Mouse (Mus musculus): ENCODE data around the gene Igsf10. TPM values are rescaled to one million over a fixed set of nuclear protein-coding genes. Genes with fewer than 3 reads are reported as not detected.

Igsf10 gene
- polyA plus RNA-seq, 1 experiment from 2014 or later: 3.2 TPM

DNA sequence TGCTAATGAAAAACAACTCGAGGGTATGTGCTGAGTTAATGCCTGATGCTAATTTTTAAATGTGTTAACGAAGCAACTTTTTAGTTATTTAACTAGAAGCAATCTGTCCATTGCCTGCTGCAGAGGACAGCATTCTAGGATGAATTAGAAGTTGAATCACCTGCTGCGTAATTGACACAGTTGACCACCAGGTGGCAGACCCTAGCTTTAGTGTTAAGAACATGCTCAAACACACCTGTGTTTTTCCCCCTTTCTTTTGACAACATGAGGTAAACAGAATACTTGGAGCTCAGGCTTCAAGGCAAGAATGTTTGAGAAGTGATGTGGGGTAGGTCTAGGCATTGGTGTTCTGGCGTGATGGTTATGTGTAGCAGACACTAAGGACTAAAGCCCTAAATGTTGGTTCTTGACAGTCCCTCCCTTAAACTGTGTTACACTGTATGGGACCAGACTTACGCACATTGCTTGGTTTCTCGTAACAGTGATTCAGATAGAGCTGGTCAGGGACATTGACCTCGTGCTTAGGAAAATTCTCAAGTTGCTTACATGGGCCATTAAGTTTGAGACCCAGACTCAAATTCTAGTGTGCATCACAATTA lies 22.8 kb downstream of the Igsf10 start:
- no peak overlapping the region for H3K9ac ChIP-seq

DNA sequence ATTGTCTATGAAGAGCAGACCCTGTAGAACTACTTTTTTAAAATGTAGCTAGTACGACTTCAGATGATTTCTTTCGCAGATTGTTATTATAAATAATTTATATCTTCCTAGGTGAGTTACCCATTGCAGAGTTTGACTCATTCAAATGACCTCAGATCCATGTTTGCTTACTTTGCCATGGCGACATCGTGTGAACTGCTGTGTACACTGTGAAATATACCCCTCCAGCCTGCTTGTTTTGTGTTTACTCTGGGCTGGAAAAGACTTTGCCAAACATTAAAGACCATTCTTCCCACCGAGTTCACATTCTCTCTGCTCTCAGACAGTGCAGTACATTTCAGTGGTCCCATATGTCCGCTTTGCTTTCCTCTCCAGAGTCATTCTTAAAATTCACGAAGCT lies 28.1 kb downstream of the Igsf10 start:
- WGBS: 73% methylated on average over 7 of the region's 7 CpGs
- H3K4me1 ChIP-seq: no peaks in the 10 kb centered on the region
- no peak for ATAC-seq (replicated peaks)

More for the DNA sequence above, 22.8 kb downstream of the Igsf10 start:
- Histone ChIP-seq H3K27me3 (replicated peaks) (no peaks in the 10 kb centered on the region), H3K4me3 (no peak overlapping the region), H3K27ac (no peak overlapping the region), H3K36me3 (replicated peaks) (0 out of 2 replicates have a peak, but pooled peaks cover 3% of the 10 kb centered on the region), H3K4me1 (no peaks in the 10 kb centered on the region), H3K9me3 (no peaks in the 10 kb centered on the region), H3K4me2 (no peak overlapping the region)
- ATAC-seq (replicated peaks): peak; percentile 48
- WGBS: 45% methylated on average over 7 of the region's 7 CpGs

DNA sequence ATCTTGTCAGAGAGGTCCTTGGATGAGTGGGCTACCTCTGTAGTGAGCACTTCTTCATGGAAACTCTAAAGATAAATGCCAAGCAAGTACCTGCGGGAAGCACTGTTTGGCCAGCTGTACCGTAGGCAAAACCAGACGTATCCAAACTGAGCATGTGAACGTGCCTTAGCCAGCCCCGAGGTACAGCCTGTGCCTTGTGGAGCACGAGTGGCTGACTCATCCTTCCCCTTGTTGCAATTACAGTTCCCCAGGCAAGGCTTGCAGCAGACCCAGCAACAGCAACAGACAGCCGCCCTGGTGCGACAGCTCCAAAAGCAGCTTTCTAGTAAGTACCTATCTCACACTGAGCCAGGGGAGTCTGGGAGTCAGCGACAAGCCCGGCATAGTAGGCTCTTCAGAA lies 31.6 kb downstream of the Igsf10 start:
- no peak overlapping the region for H3K4me3 ChIP-seq
- 91% methylated on average over 10 of the region's 10 CpGs for WGBS
- ATAC-seq (replicated peaks): no peak
- no peak overlapping the region for H3K27ac ChIP-seq
- H3K9me3 ChIP-seq: no peaks in the 10 kb centered on the region
- no peaks in the 10 kb centered on the region for H3K27me3 ChIP-seq (replicated peaks)
- H3K9ac ChIP-seq: no peak overlapping the region
- no peak overlapping the region for H3K4me2 ChIP-seq
- H3K4me1 ChIP-seq: no peaks in the 10 kb centered on the region
- H3K36me3 ChIP-seq (replicated peaks): 0 out of 2 replicates have a peak, but pooled peaks cover 1% of the 10 kb centered on the region

More for the DNA sequence above, 28.1 kb downstream of the Igsf10 start:
- no peak overlapping the region for H3K27ac ChIP-seq
- H3K4me3 ChIP-seq: no peak overlapping the region
- 0 out of 2 replicates have a peak, but pooled peaks cover 3% of the 10 kb centered on the region for H3K36me3 ChIP-seq (replicated peaks)
- H3K4me2 ChIP-seq: no peak overlapping the region
- H3K9ac ChIP-seq: no peak overlapping the region
- H3K9me3 ChIP-seq: no peaks in the 10 kb centered on the region
- no peaks in the 10 kb centered on the region for H3K27me3 ChIP-seq (replicated peaks)

DNA sequence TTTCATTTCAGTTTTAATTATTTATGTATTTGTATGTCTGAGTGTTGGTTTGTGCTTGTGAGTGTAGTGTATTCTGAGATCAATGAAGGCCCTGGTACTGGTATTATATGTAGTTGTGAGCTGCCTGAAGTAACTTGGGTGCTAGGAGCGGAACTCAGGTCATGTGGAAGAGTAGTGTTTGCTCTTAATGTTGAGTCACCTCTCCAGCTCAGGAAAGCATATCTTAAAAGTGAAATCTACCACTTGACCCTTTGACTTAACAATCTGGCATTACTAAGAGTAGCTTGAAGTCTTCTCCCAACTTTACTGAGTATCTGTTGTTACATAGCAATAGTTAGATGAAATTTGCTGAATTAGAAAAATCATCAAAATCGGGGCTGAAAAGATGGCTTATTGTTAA lies 38.7 kb downstream of the Igsf10 start:
- Histone ChIP-seq H3K9ac (no peak overlapping the region), H3K9me3 (no peaks in the 10 kb centered on the region), H3K27me3 (replicated peaks) (no peaks in the 10 kb centered on the region), H3K4me1 (no peaks in the 10 kb centered on the region), H3K36me3 (replicated peaks) (no peaks in the 10 kb centered on the region), H3K27ac (no peak overlapping the region), H3K4me3 (no peak overlapping the region), H3K4me2 (no peak overlapping the region)
- WGBS: 92% methylated on average over 2 of the region's 2 CpGs
- no peak for ATAC-seq (replicated peaks)

DNA sequence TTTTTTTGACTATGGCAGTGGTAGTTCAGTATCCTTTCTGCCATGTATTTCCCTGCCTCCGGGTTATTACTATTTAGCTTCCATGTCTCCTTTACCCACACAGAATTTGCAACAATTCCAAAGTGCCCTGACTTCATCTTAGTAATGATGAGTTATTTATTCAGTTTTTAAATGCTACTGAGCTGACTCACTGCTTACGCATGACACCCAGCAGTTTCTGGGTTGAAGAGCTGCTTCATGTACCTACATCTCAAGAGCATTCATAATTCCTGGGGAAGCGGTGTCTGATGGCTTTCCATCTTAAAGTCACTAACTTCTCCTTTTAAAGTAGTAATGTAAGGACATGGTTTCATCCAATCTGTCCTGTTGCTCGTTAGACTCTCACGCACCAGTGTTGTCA lies 39.2 kb downstream of the Igsf10 start:
- Histone ChIP-seq H3K4me3 (no peak overlapping the region), H3K9ac (no peak overlapping the region), H3K27ac (no peak overlapping the region), H3K27me3 (replicated peaks) (no peaks in the 10 kb centered on the region), H3K9me3 (no peaks in the 10 kb centered on the region), H3K4me2 (no peak overlapping the region), H3K4me1 (no peaks in the 10 kb centered on the region), H3K36me3 (replicated peaks) (no peaks in the 10 kb centered on the region)
- ATAC-seq (replicated peaks): no peak
- 96% methylated on average over 5 of the region's 5 CpGs for WGBS

DNA sequence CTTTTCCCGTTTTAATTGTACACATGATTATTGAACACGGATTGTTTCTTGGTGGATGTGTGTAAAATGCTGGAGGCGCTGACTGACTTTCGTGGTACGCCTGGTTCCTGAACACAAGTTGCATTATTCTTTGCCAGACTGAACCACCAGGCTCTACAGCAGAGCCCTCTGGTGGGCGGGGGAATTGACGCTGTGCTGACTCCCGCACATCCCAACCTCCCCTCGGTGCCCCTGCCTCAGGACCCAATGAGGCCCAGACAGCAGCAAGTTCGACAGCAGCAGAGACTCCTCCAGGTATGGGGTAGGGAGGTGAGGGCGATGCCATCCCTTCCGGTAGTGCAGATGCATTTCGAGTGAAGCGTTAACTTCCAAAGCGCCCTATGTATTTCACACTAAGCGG lies 46.5 kb downstream of the Igsf10 start:
- Histone ChIP-seq H3K27ac (no peak overlapping the region), H3K36me3 (replicated peaks) (no peaks in the 10 kb centered on the region), H3K4me3 (no peak overlapping the region), H3K9ac (no peak overlapping the region), H3K4me2 (no peak overlapping the region), H3K9me3 (no peaks in the 10 kb centered on the region), H3K27me3 (replicated peaks) (no peaks in the 10 kb centered on the region), H3K4me1 (no peaks in the 10 kb centered on the region)
- ATAC-seq (replicated peaks): no peak
- WGBS: 84% methylated on average over 16 of the region's 16 CpGs

DNA sequence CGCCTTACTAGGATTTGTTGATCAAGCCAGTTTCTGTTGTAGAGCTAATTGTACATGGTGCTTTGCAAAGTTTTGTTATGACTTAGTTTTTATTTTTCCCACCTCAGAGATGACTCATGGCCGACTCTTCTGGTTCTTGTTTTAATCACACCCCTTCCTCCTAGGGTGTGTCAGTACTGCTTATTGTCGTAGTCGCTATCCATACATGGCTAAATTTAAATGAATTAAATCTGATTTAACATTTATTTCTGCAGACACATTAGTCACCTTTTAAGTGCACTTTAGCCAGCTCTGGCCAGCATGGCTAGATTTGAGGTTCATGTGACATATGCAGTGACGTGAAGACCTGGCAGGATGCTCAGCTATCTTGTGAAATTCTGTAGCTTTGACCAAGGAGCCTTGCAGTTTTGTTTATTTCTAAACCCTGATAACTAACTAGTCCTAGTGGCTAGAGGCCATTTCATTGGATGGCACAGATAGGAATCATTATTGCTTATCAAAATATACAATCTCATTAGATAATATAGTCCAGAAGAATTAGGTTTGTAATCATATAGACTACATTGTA lies 47.5 kb downstream of the Igsf10 start:
- H3K9me3 ChIP-seq: no peaks in the 10 kb centered on the region
- no peak for ATAC-seq (replicated peaks)
- H3K9ac ChIP-seq: no peak overlapping the region
- no peaks in the 10 kb centered on the region for H3K36me3 ChIP-seq (replicated peaks)
- WGBS: 90% methylated on average over 5 of the region's 5 CpGs
- H3K27ac ChIP-seq: no peak overlapping the region
- H3K4me3 ChIP-seq: no peak overlapping the region
- H3K4me1 ChIP-seq: no peaks in the 10 kb centered on the region
- no peaks in the 10 kb centered on the region for H3K27me3 ChIP-seq (replicated peaks)
- H3K4me2 ChIP-seq: no peak overlapping the region

DNA sequence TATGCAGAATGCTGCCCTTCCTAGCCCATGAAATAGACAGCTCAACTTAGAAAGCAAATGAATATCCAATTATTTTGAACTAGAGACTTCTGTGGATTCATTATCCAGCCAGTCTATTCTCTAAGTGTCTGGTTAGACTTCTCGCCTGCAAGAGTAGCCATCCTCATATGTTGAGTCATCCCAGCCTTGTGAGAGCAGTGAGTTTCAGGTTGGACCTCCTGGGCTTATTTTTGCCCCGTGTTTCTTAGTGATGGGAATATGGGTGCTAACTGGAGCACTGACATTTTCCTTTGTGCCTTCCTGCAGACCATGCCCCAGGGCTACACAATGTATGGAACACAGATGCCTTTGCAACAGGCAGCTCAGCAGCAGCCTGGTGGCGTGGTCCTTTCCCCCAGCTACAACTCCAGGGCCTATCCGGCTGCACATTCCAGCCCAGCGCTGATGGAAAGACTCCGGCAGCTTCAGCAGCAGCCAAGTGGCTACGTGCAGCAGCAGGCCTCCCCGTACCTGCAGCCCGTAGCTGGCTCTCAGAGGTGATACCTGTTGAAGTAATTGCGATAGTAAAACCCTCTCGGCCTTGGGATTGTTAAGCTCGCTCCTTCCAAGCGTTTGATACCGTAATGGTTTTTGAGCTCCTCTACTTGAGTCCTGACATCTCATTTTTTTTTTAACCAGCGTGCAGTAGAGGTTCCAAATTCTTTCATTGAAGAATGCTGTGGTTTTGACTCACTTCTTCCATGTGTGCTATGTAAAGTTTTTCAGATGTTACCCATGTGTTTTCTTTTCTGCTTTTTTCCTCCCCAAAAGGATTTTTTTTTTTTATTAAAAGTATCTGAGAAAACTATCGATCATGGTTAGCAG lies 48.3 kb downstream of the Igsf10 start:
- no peak for ATAC-seq (replicated peaks)
- Histone ChIP-seq H3K9me3 (no peaks in the 10 kb centered on the region), H3K27ac (no peak overlapping the region), H3K4me1 (no peaks in the 10 kb centered on the region), H3K4me2 (no peak overlapping the region), H3K9ac (no peak overlapping the region), H3K27me3 (replicated peaks) (no peaks in the 10 kb centered on the region), H3K36me3 (replicated peaks) (no peaks in the 10 kb centered on the region), H3K4me3 (no peak overlapping the region)
- 93% methylated on average over 16 of the region's 16 CpGs for WGBS

DNA sequence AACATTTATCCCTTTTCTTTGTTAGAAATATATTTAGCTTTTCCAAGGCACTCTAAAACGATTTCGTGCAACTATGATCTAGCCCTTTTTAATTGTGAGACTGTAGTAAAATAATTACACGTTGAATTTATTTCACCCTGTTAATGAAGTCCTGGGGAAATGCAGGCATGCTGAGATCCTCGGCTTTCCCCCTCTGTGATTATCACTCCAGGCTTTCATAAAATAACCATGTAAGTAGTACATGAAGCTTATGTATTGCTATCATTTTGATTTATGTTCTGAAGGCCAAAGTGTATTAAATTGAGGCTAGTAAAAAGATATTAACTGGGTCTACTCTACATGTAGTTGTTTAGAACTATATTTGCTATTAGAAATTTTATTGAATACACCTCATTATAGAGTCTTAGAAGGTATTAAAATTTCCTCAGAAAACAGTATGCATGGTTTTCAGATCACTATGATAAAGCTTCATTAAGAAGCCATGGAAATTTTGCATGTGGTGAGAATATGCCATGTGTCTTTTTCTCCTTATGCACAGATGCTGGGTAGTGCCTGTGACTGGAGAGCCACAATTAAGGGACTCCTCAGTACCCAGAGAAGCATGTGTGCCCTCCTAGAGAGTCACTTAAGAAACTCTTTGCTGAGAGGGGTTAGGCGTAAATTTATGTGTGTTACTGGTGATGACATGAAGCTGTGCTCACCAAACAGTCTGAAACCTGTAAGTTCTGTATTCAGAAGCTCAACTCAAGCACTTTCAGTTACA lies 50.6 kb downstream of the Igsf10 start:
- Histone ChIP-seq H3K27me3 (replicated peaks) (no peaks in the 10 kb centered on the region), H3K4me1 (no peaks in the 10 kb centered on the region), H3K4me3 (no peak overlapping the region), H3K9me3 (no peaks in the 10 kb centered on the region), H3K27ac (no peak overlapping the region), H3K9ac (no peak overlapping the region), H3K4me2 (no peak overlapping the region), H3K36me3 (replicated peaks) (no peaks in the 10 kb centered on the region)
- 74% methylated on average over 5 of the region's 5 CpGs for WGBS
- ATAC-seq (replicated peaks): 0 out of 2 replicates have a peak, but pooled peaks have one; percentile 66

DNA sequence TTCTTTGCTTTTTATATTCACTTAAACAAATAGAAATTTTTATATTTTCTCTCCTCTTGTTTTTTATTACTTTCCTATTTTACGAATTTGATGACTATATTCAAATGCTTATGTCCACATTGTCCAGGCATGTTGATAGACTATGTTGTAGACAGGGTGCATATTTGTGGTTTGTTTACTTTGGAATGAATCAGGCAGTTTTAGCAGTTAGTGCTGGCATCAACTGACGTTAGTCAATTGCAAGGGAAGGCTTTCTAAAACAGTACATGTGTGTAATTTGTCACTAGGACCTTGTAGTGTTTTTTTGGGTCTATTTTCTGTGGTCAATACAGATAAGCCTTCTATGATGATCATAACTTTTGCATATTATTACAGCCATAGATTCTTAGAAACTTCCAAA lies 53.6 kb downstream of the Igsf10 start:
- ATAC-seq (replicated peaks): no peak
- Histone ChIP-seq H3K9ac (no peak overlapping the region), H3K4me3 (no peak overlapping the region), H3K36me3 (replicated peaks) (no peaks in the 10 kb centered on the region), H3K9me3 (no peaks in the 10 kb centered on the region), H3K4me1 (no peaks in the 10 kb centered on the region), H3K27me3 (replicated peaks) (no peaks in the 10 kb centered on the region), H3K27ac (no peak overlapping the region), H3K4me2 (no peak overlapping the region)
- WGBS: 82% methylated on average over 2 of the region's 2 CpGs

DNA sequence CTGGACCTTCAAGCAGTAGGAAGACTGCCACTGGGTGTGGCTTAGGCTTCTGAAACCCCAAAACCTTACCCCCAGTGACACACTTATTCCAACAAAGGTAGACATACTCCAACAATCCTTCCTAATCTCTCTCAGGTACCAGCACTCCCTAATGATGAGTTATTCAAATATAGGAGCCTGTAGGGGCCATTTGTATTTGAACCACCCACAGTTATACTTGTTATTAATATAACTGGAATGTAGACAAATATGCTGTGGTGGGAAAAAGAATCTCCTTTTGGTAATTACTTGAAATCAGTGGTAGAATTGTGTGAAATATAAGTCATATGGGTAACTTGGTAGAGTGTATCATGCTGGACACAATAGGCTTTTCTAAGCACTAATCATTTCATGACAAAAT lies 65.6 kb downstream of the Igsf10 start:
- ATAC-seq (replicated peaks): no peak
- Histone ChIP-seq H3K4me2 (no peak overlapping the region), H3K4me1 (no peaks in the 10 kb centered on the region), H3K9me3 (no peaks in the 10 kb centered on the region), H3K9ac (no peak overlapping the region), H3K27ac (no peak overlapping the region), H3K36me3 (replicated peaks) (no peaks in the 10 kb centered on the region), H3K27me3 (replicated peaks) (no peaks in the 10 kb centered on the region), H3K4me3 (no peak overlapping the region)

DNA sequence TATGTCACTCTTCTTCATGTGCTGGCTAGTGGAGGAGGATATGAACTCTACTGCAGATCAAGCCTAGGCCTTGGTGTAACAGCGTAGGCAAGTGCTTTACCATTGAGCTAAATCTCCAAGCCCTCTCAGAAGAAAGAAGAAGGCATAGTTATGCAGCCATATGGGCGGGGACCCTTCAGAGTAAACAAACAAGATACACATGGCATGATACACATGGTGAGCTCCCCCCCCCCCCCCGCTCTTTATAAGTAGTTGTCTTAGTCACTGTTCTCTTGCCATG lies 66.0 kb downstream of the Igsf10 start:
- no peak overlapping the region for H3K4me3 ChIP-seq
- H3K27me3 ChIP-seq (replicated peaks): no peaks in the 10 kb centered on the region
- no peaks in the 10 kb centered on the region for H3K36me3 ChIP-seq (replicated peaks)
- H3K9ac ChIP-seq: no peak overlapping the region
- 79% methylated on average over 3 of the region's 3 CpGs for WGBS
- H3K27ac ChIP-seq: no peak overlapping the region
- no peaks in the 10 kb centered on the region for H3K4me1 ChIP-seq
- H3K9me3 ChIP-seq: no peaks in the 10 kb centered on the region
- peak; percentile 60; the same call in 1 of the 2 replicates for ATAC-seq (replicated peaks)
- no peak overlapping the region for H3K4me2 ChIP-seq
